Mouse (Mus musculus) heart, postnatal 0 days (tissue): Measurements from ENCODE around the gene Plek. TPM values are rescaled to one million over a fixed set of nuclear protein-coding genes. Genes with fewer than 3 reads are reported as not detected.
A peak's percentile ranks its signal among the peaks of the same experiment; 100 is the strongest.

ENCODE experiments used
- ATAC-seq: fragments of 200-750 bp; cut with Nextera tagmentation; 2 replicates; pipeline ENCODE4 v1.8.0; 2017; ENCODE audit warnings: low read depth, moderate number of reproducible peaks, moderate library complexity; ENCODE audit not compliant: insufficient read depth
- DNase-seq: peaks from one replicate; pipeline ENCODE4 v3.0.0-alpha.2; 2016; ENCODE audit warnings: low spot score
- H3K27ac ChIP-seq: fragments of 300-500 bp; sonication (generic); 2 replicates; pipeline ENCODE4 v1.5.1; 2014; ENCODE audit warnings: low read depth, mild to moderate bottlenecking
- H3K27me3 ChIP-seq: fragments of 300-500 bp; sonication (generic); 2 replicates; pipeline ENCODE4 v1.6.1; 2014; ENCODE audit warnings: low read length, mixed read lengths; ENCODE audit not compliant: control insufficient read depth, insufficient read depth
- H3K36me3 ChIP-seq: fragments of 300-500 bp; sonication (generic); replicated peaks from 2 replicates; pipeline ENCODE4 v1.6.1; 2014; ENCODE audit warnings: low read length, mixed read lengths; ENCODE audit not compliant: control insufficient read depth, insufficient read depth
- H3K4me1 ChIP-seq: fragments of 300-500 bp; sonication (generic); 2 replicates; pipeline ENCODE4 v1.6.1; 2014; ENCODE audit warnings: antibody characterized with exemption; ENCODE audit not compliant: control insufficient read depth, insufficient read depth
- H3K4me2 ChIP-seq: fragments of 300-500 bp; sonication (generic); 2 replicates; pipeline ENCODE4 v1.6.1; 2014; ENCODE audit warnings: low read depth, mild to moderate bottlenecking, low read length, moderate library complexity
- H3K4me3 ChIP-seq: fragments of 300-500 bp; sonication (generic); 2 replicates; pipeline ENCODE4 v1.5.1; 2014; ENCODE audit warnings: low read depth, low read length
- H3K9ac ChIP-seq: fragments of 300-500 bp; sonication (generic); replicated peaks from 2 replicates; pipeline ENCODE4 v1.6.1; 2014; ENCODE audit warnings: low read depth, low read length, mixed read lengths
- H3K9me3 ChIP-seq: fragments of 300-500 bp; sonication (generic); replicated peaks from 2 replicates; pipeline ENCODE4 v1.6.1; 2016; ENCODE audit warnings: low read length; ENCODE audit not compliant: control insufficient read depth
- CTCF ChIP-seq: IDR thresholded peaks from 2 replicates; pipeline ENCODE4 v1.5.1; 2016; ENCODE audit warnings: antibody characterized with exemption, control low read depth, low read depth
- EP300 ChIP-seq: IDR thresholded peaks from 2 replicates; pipeline ENCODE4 v1.6.1; 2016; ENCODE audit warnings: antibody characterized with exemption, low read depth
- WGBS: fragments of 180-500 bp; shearing (Covaris S2); extraction: QIAGEN DNeasy Blood & Tissue Kit; methylation state at CpG from one replicate; pipeline ENCODE4 v1.1.7; 2014; 5-methylcytosine and 5-hydroxymethylcytosine counted together
- polyA plus RNA-seq: library from polyadenylated mRNA; unstranded; fragments of >200 nt; fragmentation: Nextera tagmentation; extraction: Ambion mirVana; gene quantifications from 2 replicates; pipeline ENCODE4 v1.2.1, GENCODE M21; 2015
- total RNA-seq: library from RNA; depleted of rRNA; stranded (reverse); fragments of >200 nt; gene quantifications from 2 replicates; pipeline ENCODE4 v1.2.3, GENCODE M21; 2014; ENCODE audit warnings: low replicate concordance

The Plek gene
- total and polyA plus RNA-seq, 2 experiments from 2014 or later: 1.3 to 2.6 TPM

DNA sequence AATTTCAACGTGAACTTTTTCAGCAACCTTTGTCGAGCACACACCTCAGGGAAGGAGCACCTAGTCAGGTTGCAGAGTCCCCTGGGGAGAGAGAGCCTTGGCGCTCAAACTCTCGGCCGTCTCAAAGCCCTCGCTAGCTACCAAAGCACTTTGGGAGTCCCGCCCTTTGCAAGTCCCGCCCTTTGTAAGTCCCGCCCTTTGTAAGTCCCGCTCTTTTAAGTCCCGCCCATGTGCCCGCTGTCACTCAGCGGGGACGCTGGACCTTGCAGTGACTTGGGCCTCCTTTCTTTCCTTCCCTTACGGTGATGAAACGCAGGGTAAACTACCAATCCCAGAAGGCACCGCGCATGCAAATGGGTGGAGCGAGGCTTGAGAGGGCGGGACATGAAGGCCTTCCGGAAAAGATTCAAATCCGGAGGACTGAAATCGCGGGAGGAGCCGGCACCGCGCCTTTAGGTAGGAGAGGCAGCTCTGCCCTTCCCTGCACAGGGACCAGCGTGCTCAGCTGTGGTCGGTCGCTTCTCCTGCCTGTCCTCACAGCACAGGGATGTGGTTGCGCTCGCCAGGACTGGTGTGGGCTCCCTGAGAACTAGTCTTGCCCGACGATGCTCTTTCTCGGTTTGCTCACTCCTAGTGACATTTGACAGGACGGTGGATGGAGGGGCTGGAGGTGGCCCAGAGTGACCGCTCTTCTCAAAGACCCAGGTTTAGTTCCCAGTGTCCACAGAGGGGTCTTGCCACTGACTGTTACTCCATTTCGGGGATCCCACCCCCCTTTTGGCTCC, 101.0 kb downstream of the Plek start, which contains the start of gene Fbxo48:
TSS of gene Fbxo48 (plus strand) at position 400 of the 785 bp plus-strand sequence.
- peak within 1 kb of the TSS; percentile 60 for H3K4me3 ChIP-seq
- no peaks in the 10 kb centered on the region for H3K27me3 ChIP-seq
- peak within 1 kb of the TSS; percentile 56 for H3K9ac ChIP-seq
- H3K4me2 ChIP-seq: peak within 1 kb of the TSS; percentile 85
- under 1% methylated on average over 38 of the region's 38 CpGs for WGBS
- peak within 1 kb of the TSS; percentile 56 for H3K27ac ChIP-seq
- peaks cover 10% of the 10 kb centered on the region for H3K4me1 ChIP-seq
- no peaks in the 10 kb centered on the region for H3K9me3 ChIP-seq
- no peaks in the 10 kb centered on the region for H3K36me3 ChIP-seq
- ATAC-seq (peak; percentile 99), DNase-seq (peak; percentile 98)
- no peak for TF ChIP-seq CTCF
- no peak for TF ChIP-seq EP300

- TF ChIP-seq CTCF (no peak), EP300 (no peak)
- WGBS: 28% methylated on average over 13 of the region's 13 CpGs
- no peaks in the 10 kb centered on the region for H3K9me3 ChIP-seq
- H3K27ac ChIP-seq: no peak overlapping the region
- H3K9ac ChIP-seq: no peak overlapping the region
- no peaks in the 10 kb centered on the region for H3K36me3 ChIP-seq
- H3K4me2 ChIP-seq: peak overlapping the region; percentile 63
- peaks cover 10% of the 10 kb centered on the region for H3K4me1 ChIP-seq
- no peaks in the 10 kb centered on the region for H3K27me3 ChIP-seq
- peak overlapping the region; percentile 60 for H3K4me3 ChIP-seq
- ATAC-seq (no peak), DNase-seq (peak; percentile 12)
Measured at GRCm38 (mm10) chr11:16950226-16950975, 101.8 kb downstream of the Plek start.

DNA sequence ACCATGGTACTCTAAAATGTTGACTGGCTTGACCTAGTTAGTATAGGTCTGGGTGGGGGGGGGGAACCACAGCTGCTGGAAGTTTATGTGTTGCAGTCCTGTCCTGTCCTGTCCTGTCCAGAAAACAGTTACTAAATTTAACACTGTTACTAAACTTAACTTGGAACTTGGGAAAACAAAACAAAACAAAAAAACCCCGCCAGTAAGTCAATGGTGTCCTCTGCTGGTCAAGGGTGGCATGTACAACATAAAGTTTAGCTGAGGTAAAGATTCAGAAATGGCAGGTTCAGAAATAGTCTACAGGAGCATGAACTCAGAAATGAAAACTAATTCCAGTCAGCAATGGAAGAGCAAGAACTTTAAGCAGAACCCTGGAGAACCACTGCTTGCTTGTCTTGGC, 103.4 kb downstream of the Plek start:
- Histone ChIP-seq H3K4me2 (peak overlapping the region; percentile 35), H3K4me3 (no peak overlapping the region), H3K36me3 (no peaks in the 10 kb centered on the region), H3K27me3 (no peaks in the 10 kb centered on the region), H3K9ac (no peak overlapping the region), H3K4me1 (peaks cover 10% of the 10 kb centered on the region), H3K9me3 (no peaks in the 10 kb centered on the region), H3K27ac (peak overlapping the region; percentile 35; the same call in 1 of the 2 replicates)
- DNase-seq (peak; percentile 71), ATAC-seq (peak; percentile 37)
- TF ChIP-seq CTCF (peak; percentile 93), EP300 (no peak)
- WGBS: 17% methylated on average over 1 of the region's 1 CpGs

- Histone ChIP-seq H3K4me1 (no peaks in the 10 kb centered on the region), H3K36me3 (no peaks in the 10 kb centered on the region), H3K9me3 (no peaks in the 10 kb centered on the region), H3K9ac (no peak overlapping the region), H3K4me3 (no peak overlapping the region), H3K4me2 (no peak overlapping the region), H3K27ac (no peak overlapping the region), H3K27me3 (no peaks in the 10 kb centered on the region)
- TF ChIP-seq EP300: no peak
- no peak for TF ChIP-seq CTCF
- DNase-seq: no peak
- WGBS: 82% methylated on average over 4 of the region's 4 CpGs
- ATAC-seq: no peak
Measured at GRCm38 (mm10) chr11:16943016-16943415, 109.2 kb downstream of the Plek start.

DNA sequence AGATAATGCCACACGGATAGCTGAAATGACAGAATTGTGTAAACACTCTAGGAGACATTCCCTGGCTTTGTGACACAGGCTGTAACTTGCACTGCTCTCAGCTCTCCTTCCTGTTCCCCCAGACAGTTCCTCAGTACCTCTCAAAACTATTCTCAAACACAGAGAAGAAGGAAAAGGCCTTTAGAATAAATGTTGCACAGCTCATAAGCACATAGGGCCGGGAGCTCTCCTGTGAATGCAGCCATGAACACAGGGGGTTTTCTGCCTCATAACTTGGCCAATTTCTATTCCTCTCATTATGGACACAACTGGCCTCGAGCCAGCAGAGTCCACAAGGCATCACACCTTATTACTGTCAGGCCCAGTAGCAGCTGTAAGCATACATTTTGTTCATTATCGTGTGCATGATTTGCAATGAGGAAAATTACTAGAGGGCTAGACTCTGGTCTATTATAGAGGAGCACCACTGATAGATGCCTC, 110.2 kb downstream of the Plek start:
- Histone ChIP-seq H3K4me2 (no peak overlapping the region), H3K4me1 (no peaks in the 10 kb centered on the region), H3K36me3 (no peaks in the 10 kb centered on the region), H3K9ac (no peak overlapping the region), H3K9me3 (no peaks in the 10 kb centered on the region), H3K27ac (no peak overlapping the region), H3K27me3 (no peaks in the 10 kb centered on the region), H3K4me3 (no peak overlapping the region)
- 66% methylated on average over 4 of the region's 4 CpGs for WGBS
- ATAC-seq (no peak), DNase-seq (no peak)
- no peak for TF ChIP-seq CTCF
